ENCODE assay signal across 26 mouse cellular contexts in the genomic region with DNA sequence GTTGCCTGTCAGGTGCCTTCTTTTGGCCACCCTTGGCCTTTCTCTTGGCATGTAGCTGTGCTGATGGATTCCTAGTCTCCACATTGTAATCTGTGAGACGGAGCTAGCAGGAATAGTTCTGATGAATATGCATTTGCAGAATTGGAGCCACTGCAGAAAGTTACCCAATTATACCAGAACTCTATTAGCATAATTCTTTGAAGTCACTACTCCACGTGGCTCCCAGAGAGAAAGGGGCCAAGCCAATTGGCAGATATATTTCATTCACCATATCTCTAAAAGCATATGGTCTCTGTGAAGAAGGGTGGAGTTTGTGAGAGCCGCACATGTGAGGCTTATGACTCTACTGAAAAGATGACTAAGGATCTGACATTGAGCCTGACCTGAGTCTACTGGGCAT.
DNase-seq lines count a peak whose midpoint lies in the region; ATAC-seq lines count a peak whose summit lies in the region.
"Had no signal": no experiment of that assay in that cellular context is flagged by ENCODE, and none has a peak within 500 bp of the region (broad histone marks: within the 10 kb centered on the region; RNA-seq: fewer than 3 reads in every experiment).

No protein-coding gene starts in this region.

- peak; percentile 62; the same call in 1 of the 2 replicates for ATAC-seq in forebrain, embryonic 13.5 days
- ATAC-seq in forebrain, embryonic 11.5 days (replicated peaks; ENCODE audit: low FRiP score), result no peak
- ATAC-seq in frontal cortex, adult (ENCODE audit: low TSS enrichment), result peak; percentile 87
- ATAC-seq in forebrain, embryonic 16.5 days, result peak; percentile 87
- ATAC-seq: activated CD4-positive, CD25-positive, alpha-beta regulatory T cell, adult 4 months; hindbrain, embryonic 16.5 days; intestine, embryonic 15.5 days had no signal

- no peak overlapping the region for H3K9ac ChIP-seq in forebrain, embryonic 13.5 days
- H3K9ac ChIP-seq in forebrain, embryonic 11.5 days (ENCODE audit: low read length), result no peak overlapping the region
- H3K9ac ChIP-seq in forebrain, embryonic 16.5 days (replicated peaks; ENCODE audit: low read depth, low read length), result no peak overlapping the region
- H3K9ac ChIP-seq: embryonic facial prominence, embryonic 12.5 days; embryonic facial prominence, embryonic 15.5 days; heart, embryonic 12.5 days; heart, embryonic 15.5 days; hindbrain, embryonic 13.5 days; intestine, embryonic 15.5 days had no signal

- no peak overlapping the region for H3K27ac ChIP-seq in forebrain, embryonic 13.5 days
- H3K27ac ChIP-seq in forebrain, embryonic 11.5 days (ENCODE audit: low read depth, low read length), result no peak overlapping the region
- no peak overlapping the region for H3K27ac ChIP-seq in forebrain, embryonic 16.5 days (ENCODE audit: low read length)
- H3K27ac ChIP-seq: embryonic facial prominence, embryonic 12.5 days; embryonic facial prominence, embryonic 15.5 days; heart, embryonic 15.5 days; hindbrain, embryonic 10.5 days; hindbrain, embryonic 13.5 days; intestine, embryonic 15.5 days had no signal

- H3K4me3 ChIP-seq in forebrain, embryonic 13.5 days, result no peak overlapping the region
- no peak overlapping the region for H3K4me3 ChIP-seq in forebrain, embryonic 11.5 days (ENCODE audit: low read depth, low read length)
- no peak overlapping the region for H3K4me3 ChIP-seq in forebrain, embryonic 16.5 days (replicated peaks; ENCODE audit: low read length)
- H3K4me3 ChIP-seq: embryonic facial prominence, embryonic 12.5 days; embryonic facial prominence, embryonic 15.5 days; heart, embryonic 12.5 days; heart, embryonic 15.5 days; hindbrain, embryonic 10.5 days; hindbrain, embryonic 13.5 days; intestine, embryonic 15.5 days had no signal

- WGBS in forebrain, embryonic 13.5 days, result 65% methylated on average over 3 of the region's 3 CpGs
- WGBS in forebrain, embryonic 11.5 days, result 84% methylated on average over 3 of the region's 3 CpGs
- WGBS in forebrain, embryonic 16.5 days, result 31% methylated on average over 3 of the region's 3 CpGs

- peaks cover 30% of the 10 kb centered on the region for H3K36me3 ChIP-seq in forebrain, embryonic 13.5 days (ENCODE audit: poor library complexity, severe bottlenecking)
- H3K36me3 ChIP-seq in forebrain, embryonic 11.5 days (ENCODE audit: control insufficient read depth, insufficient read depth, low read length), result no peaks in the 10 kb centered on the region
- peaks cover 8% of the 10 kb centered on the region; the same call in 1 of the 2 replicates for H3K36me3 ChIP-seq in forebrain, embryonic 16.5 days (ENCODE audit: control insufficient read depth, insufficient read depth)
- H3K36me3 ChIP-seq: embryonic facial prominence, embryonic 12.5 days; embryonic facial prominence, embryonic 15.5 days; heart, embryonic 12.5 days; heart, embryonic 15.5 days; intestine, embryonic 15.5 days had no signal

- H3K4me1 ChIP-seq in forebrain, embryonic 13.5 days, result no peaks in the 10 kb centered on the region
- no peaks in the 10 kb centered on the region for H3K4me1 ChIP-seq in forebrain, embryonic 11.5 days (replicated peaks; ENCODE audit: control insufficient read depth, insufficient read depth, low read length)
- no peaks in the 10 kb centered on the region for H3K4me1 ChIP-seq in forebrain, embryonic 16.5 days (replicated peaks; ENCODE audit: control insufficient read depth, insufficient read depth, low read length)
- H3K4me1 ChIP-seq: embryonic facial prominence, embryonic 12.5 days; embryonic facial prominence, embryonic 15.5 days; heart, embryonic 12.5 days; heart, embryonic 15.5 days; hindbrain, embryonic 13.5 days; intestine, embryonic 15.5 days had no signal

- H3K9me3 ChIP-seq in forebrain, embryonic 13.5 days (replicated peaks), result no peaks in the 10 kb centered on the region
- no peaks in the 10 kb centered on the region for H3K9me3 ChIP-seq in forebrain, embryonic 11.5 days (ENCODE audit: control insufficient read depth, low read length)
- H3K9me3 ChIP-seq in forebrain, embryonic 16.5 days (ENCODE audit: control insufficient read depth, low read length), result no peaks in the 10 kb centered on the region
- H3K9me3 ChIP-seq: embryonic facial prominence, embryonic 12.5 days; embryonic facial prominence, embryonic 15.5 days; heart, embryonic 12.5 days; heart, embryonic 15.5 days; hindbrain, embryonic 10.5 days; hindbrain, embryonic 13.5 days; intestine, embryonic 15.5 days had no signal

- no peak for DNase-seq in forebrain, embryonic 11.5 days (ENCODE audit: low spot score)
- no peak for DNase-seq in frontal cortex, postnatal 10 days (ENCODE audit: low spot score in 2 of 2)
- no peak for DNase-seq in lung, postnatal 36 days
- DNase-seq: adrenal gland, adult 8-10 months; adrenal gland, postnatal 25 days; cerebellum, adult 11 months; cerebellum, adult 2 months; cerebellum, adult 9-11 months; cerebellum, postnatal 25 days; gastrocnemius, postnatal 25 days; heart, adult 18-20 months; heart, postnatal 10 days; heart, postnatal 36 days; kidney, adult 18-20 months had no signal

- H3K27me3 ChIP-seq in forebrain, embryonic 13.5 days, result no peaks in the 10 kb centered on the region
- H3K27me3 ChIP-seq in forebrain, embryonic 11.5 days (ENCODE audit: control insufficient read depth, insufficient read depth, low read length), result no peaks in the 10 kb centered on the region
- H3K27me3 ChIP-seq in forebrain, embryonic 16.5 days (replicated peaks; ENCODE audit: control insufficient read depth, insufficient read depth, low read length), result no peaks in the 10 kb centered on the region
- H3K27me3 ChIP-seq: embryonic facial prominence, embryonic 12.5 days; embryonic facial prominence, embryonic 15.5 days; heart, embryonic 12.5 days; heart, embryonic 15.5 days; hindbrain, embryonic 13.5 days; intestine, embryonic 15.5 days had no signal

- H3K4me2 ChIP-seq in forebrain, embryonic 13.5 days, result no peak overlapping the region
- no peak overlapping the region for H3K4me2 ChIP-seq in forebrain, embryonic 11.5 days (ENCODE audit: low read depth, low read length, severe bottlenecking)
- H3K4me2 ChIP-seq in forebrain, embryonic 16.5 days (ENCODE audit: low read length), result no peak overlapping the region
- H3K4me2 ChIP-seq: embryonic facial prominence, embryonic 12.5 days; embryonic facial prominence, embryonic 15.5 days; heart, embryonic 12.5 days; heart, embryonic 15.5 days; hindbrain, embryonic 13.5 days; intestine, embryonic 15.5 days had no signal
